14 mouse cellular contexts compared by ENCODE assay signal in genomic region chr16:11778715-11779460, GRCm38 (mm10).
DNase-seq lines count a peak whose midpoint lies in the region; ATAC-seq and TF ChIP-seq lines count a peak whose summit lies in the region.
"Had no signal": no experiment of that assay in that cellular context is flagged by ENCODE, and none has a peak within 500 bp of the region (broad histone marks: within the 10 kb centered on the region; RNA-seq: fewer than 3 reads in every experiment).

No protein-coding gene starts in this region.

- H3K27me3 ChIP-seq in hindbrain, postnatal 0 days (ENCODE audit: insufficient read depth, low read length) = no peaks in the 10 kb centered on the region
- H3K27me3 ChIP-seq in hindbrain, embryonic 11.5 days (ENCODE audit: control insufficient read depth, insufficient read depth, low read length) = no peaks in the 10 kb centered on the region
- H3K27me3 ChIP-seq in forebrain, embryonic 10.5 days (ENCODE audit: poor library complexity, severe bottlenecking) = no peaks in the 10 kb centered on the region
- H3K27me3 ChIP-seq: embryonic facial prominence, embryonic 12.5 days; liver, embryonic 15.5 days; neural tube, embryonic 13.5 days had no signal

- ATAC-seq in hindbrain, postnatal 0 days = peak; percentile 21; the same call in 1 of the 2 replicates
- ATAC-seq in hindbrain, embryonic 11.5 days (ENCODE audit: low FRiP score) = no peak

- DNase-seq in hindbrain, postnatal 0 days (ENCODE audit: low spot score) = peak; percentile 41
- no peak for DNase-seq in hindbrain, embryonic 11.5 days (ENCODE audit: low spot score)
- peak; percentile 73 to 76 for DNase-seq in cerebellum, postnatal 14 days
- DNase-seq in layer of hippocampus, adult 9-11 months = peak; percentile 74
- peak; percentile 28 for DNase-seq in right cerebral cortex, postnatal 14 days
- DNase-seq in gastrocnemius, adult 2 months = no peak
- no peak for DNase-seq in gastrocnemius, postnatal 14 days
- no peak for DNase-seq in forebrain, embryonic 10.5 days (ENCODE audit: extremely low spot score, low spot score)
- DNase-seq: gastrocnemius, postnatal 10 days had no signal

- 71% methylated on average over 9 of the region's 9 CpGs for WGBS in hindbrain, postnatal 0 days
- WGBS in hindbrain, embryonic 11.5 days = 88% methylated on average over 9 of the region's 9 CpGs
- WGBS in forebrain, embryonic 10.5 days = 91% methylated on average over 9 of the region's 9 CpGs

- H3K4me3 ChIP-seq in hindbrain, postnatal 0 days (ENCODE audit: low read length) = no peak overlapping the region
- no peak overlapping the region for H3K4me3 ChIP-seq in hindbrain, embryonic 11.5 days (ENCODE audit: low read depth, low read length)
- H3K4me3 ChIP-seq in gastrocnemius, adult 2 months = no peak overlapping the region
- H3K4me3 ChIP-seq in forebrain, embryonic 10.5 days = no peak overlapping the region
- H3K4me3 ChIP-seq: embryonic facial prominence, embryonic 12.5 days; hindbrain, embryonic 10.5 days; liver, embryonic 15.5 days; neural tube, embryonic 13.5 days had no signal

- no peak overlapping the region; the same call in 1 of the 2 replicates for H3K27ac ChIP-seq in hindbrain, postnatal 0 days
- no peak overlapping the region for H3K27ac ChIP-seq in hindbrain, embryonic 11.5 days (ENCODE audit: low read depth, low read length)
- H3K27ac ChIP-seq in gastrocnemius, adult 2 months = no peak overlapping the region
- H3K27ac ChIP-seq in forebrain, embryonic 10.5 days = no peak overlapping the region
- H3K27ac ChIP-seq: embryonic facial prominence, embryonic 12.5 days; hindbrain, embryonic 10.5 days; kidney, postnatal 0 days; liver, embryonic 15.5 days; neural tube, embryonic 13.5 days had no signal

- no peak for TF ChIP-seq CTCF in hindbrain, postnatal 0 days (IDR thresholded peaks at IDR 0.05; ENCODE audit: low read depth)
- TF ChIP-seq CTCF in gastrocnemius, adult 2 months (IDR thresholded peaks at IDR 0.05) = no peak

- H3K36me3 ChIP-seq in hindbrain, postnatal 0 days (ENCODE audit: insufficient read depth, low read length) = no peaks in the 10 kb centered on the region
- no peaks in the 10 kb centered on the region for H3K36me3 ChIP-seq in hindbrain, embryonic 11.5 days (ENCODE audit: control insufficient read depth, insufficient read depth, low read length)
- H3K36me3 ChIP-seq in forebrain, embryonic 10.5 days (replicated peaks) = no peaks in the 10 kb centered on the region
- H3K36me3 ChIP-seq: embryonic facial prominence, embryonic 12.5 days; hindbrain, embryonic 10.5 days; liver, embryonic 15.5 days; neural tube, embryonic 13.5 days had no signal

- no peaks in the 10 kb centered on the region for H3K9me3 ChIP-seq in hindbrain, postnatal 0 days (ENCODE audit: low read length)
- no peaks in the 10 kb centered on the region for H3K9me3 ChIP-seq in hindbrain, embryonic 11.5 days (ENCODE audit: control insufficient read depth, low read length)
- H3K9me3 ChIP-seq in forebrain, embryonic 10.5 days = no peaks in the 10 kb centered on the region
- H3K9me3 ChIP-seq: embryonic facial prominence, embryonic 12.5 days; hindbrain, embryonic 10.5 days; liver, embryonic 15.5 days; neural tube, embryonic 13.5 days had no signal

- no peak overlapping the region for H3K4me2 ChIP-seq in hindbrain, postnatal 0 days (ENCODE audit: low read depth, low read length)
- no peak overlapping the region for H3K4me2 ChIP-seq in hindbrain, embryonic 11.5 days (replicated peaks; ENCODE audit: low read depth, low read length)
- H3K4me2 ChIP-seq: embryonic facial prominence, embryonic 12.5 days; liver, embryonic 15.5 days; neural tube, embryonic 13.5 days had no signal

- H3K4me1 ChIP-seq in hindbrain, postnatal 0 days (ENCODE audit: insufficient read depth, low read length) = no peaks in the 10 kb centered on the region
- H3K4me1 ChIP-seq in hindbrain, embryonic 11.5 days (replicated peaks; ENCODE audit: control insufficient read depth, insufficient read depth, low read length) = no peaks in the 10 kb centered on the region
- no peaks in the 10 kb centered on the region for H3K4me1 ChIP-seq in forebrain, embryonic 10.5 days
- H3K4me1 ChIP-seq: hindbrain, embryonic 10.5 days; neural tube, embryonic 13.5 days had no signal

- no peak overlapping the region for H3K9ac ChIP-seq in hindbrain, postnatal 0 days (replicated peaks; ENCODE audit: low read length)
- H3K9ac ChIP-seq in hindbrain, embryonic 11.5 days (ENCODE audit: low read depth, low read length) = no peak overlapping the region
- H3K9ac ChIP-seq: embryonic facial prominence, embryonic 12.5 days; liver, embryonic 15.5 days; neural tube, embryonic 13.5 days had no signal

- intact Hi-C loops in gastrocnemius, adult 2 months (cut with DNase I) = no loop called here
- intact Hi-C loops in gastrocnemius, postnatal 14 days (cut with DNase I; ENCODE audit: low total_unique reads) = no loop called here

Comparison
In these comparisons a context has a peak if more than half of its experiments do, and no peak if none do; other contexts are left out.
1. DNase-seq: peak in hindbrain, postnatal 0 days (single experiment), cerebellum, postnatal 14 days (2 of 2), layer of hippocampus, adult 9-11 months (single experiment) and right cerebral cortex, postnatal 14 days (single experiment); none in hindbrain, embryonic 11.5 days (single experiment), gastrocnemius, adult 2 months (single experiment), gastrocnemius, postnatal 14 days (single experiment) and forebrain, embryonic 10.5 days (single experiment).